Mouse (Mus musculus) small intestine, adult 2 months (tissue): Measurements from ENCODE around the gene Rgma. TPM values are rescaled to one million over a fixed set of nuclear protein-coding genes. Genes with fewer than 3 reads are reported as not detected.

ENCODE experiments used
- H3K27ac ChIP-seq: fragments of 200-500 bp; 2 replicates; pipeline ENCODE4 v1.5.1; 2012; ENCODE audit warnings: low read depth, low read length, control low read depth, inconsistent platforms; ENCODE audit not compliant: insufficient read depth
- H3K27me3 ChIP-seq: fragments of 200-500 bp; 2 replicates; pipeline ENCODE4 v1.6.1; 2012; ENCODE audit warnings: mild to moderate bottlenecking, moderate library complexity, low read length, inconsistent platforms; ENCODE audit not compliant: control insufficient read depth, insufficient read depth
- H3K36me3 ChIP-seq: fragments of 200-500 bp; 2 replicates; pipeline ENCODE4 v1.6.1; 2012; ENCODE audit warnings: mild to moderate bottlenecking, low read length, control low read depth, inconsistent platforms; ENCODE audit not compliant: control insufficient read depth, insufficient read depth
- H3K4me1 ChIP-seq: fragments of 200-500 bp; 2 replicates; pipeline ENCODE4 v1.6.1; 2012; ENCODE audit warnings: low read length, inconsistent platforms, mixed read lengths; ENCODE audit not compliant: control insufficient read depth, insufficient read depth, insufficient read length
- H3K4me3 ChIP-seq: fragments of 200-500 bp; 2 replicates; pipeline ENCODE4 v1.5.1; 2012; ENCODE audit warnings: low read depth, mild to moderate bottlenecking, control low read depth, inconsistent platforms, low read length, moderate library complexity
- CTCF ChIP-seq: fragments of 200-500 bp; IDR thresholded peaks from 2 replicates; pipeline ENCODE4 v1.5.1; 2012; ENCODE audit warnings: low read depth, mild to moderate bottlenecking, control low read depth, inconsistent platforms, low read length, moderate library complexity, mixed read lengths; ENCODE audit not compliant: insufficient replicate concordance, insufficient read length; ENCODE audit errors: extremely low read depth
- POLR2A ChIP-seq: fragments of 200-500 bp; IDR thresholded peaks from 2 replicates; pipeline ENCODE4 v1.6.1; 2012; ENCODE audit warnings: low read depth, mild to moderate bottlenecking, control low read depth, inconsistent platforms, low read length, moderate library complexity
- WGBS: fragments of 180-500 bp; shearing (Covaris S2); methylation state at CpG from one replicate; pipeline ENCODE4 v1.1.7; 2018; 5-methylcytosine and 5-hydroxymethylcytosine counted together
- polyA plus RNA-seq: library from polyadenylated mRNA; depleted of rRNA; stranded (reverse); fragments of >200 nt; gene quantifications from 2 replicates; pipeline ENCODE4 v1.2.3, GENCODE M21; 2012

Rgma gene
- polyA plus RNA-seq, 1 experiment: 11.1 TPM

DNA sequence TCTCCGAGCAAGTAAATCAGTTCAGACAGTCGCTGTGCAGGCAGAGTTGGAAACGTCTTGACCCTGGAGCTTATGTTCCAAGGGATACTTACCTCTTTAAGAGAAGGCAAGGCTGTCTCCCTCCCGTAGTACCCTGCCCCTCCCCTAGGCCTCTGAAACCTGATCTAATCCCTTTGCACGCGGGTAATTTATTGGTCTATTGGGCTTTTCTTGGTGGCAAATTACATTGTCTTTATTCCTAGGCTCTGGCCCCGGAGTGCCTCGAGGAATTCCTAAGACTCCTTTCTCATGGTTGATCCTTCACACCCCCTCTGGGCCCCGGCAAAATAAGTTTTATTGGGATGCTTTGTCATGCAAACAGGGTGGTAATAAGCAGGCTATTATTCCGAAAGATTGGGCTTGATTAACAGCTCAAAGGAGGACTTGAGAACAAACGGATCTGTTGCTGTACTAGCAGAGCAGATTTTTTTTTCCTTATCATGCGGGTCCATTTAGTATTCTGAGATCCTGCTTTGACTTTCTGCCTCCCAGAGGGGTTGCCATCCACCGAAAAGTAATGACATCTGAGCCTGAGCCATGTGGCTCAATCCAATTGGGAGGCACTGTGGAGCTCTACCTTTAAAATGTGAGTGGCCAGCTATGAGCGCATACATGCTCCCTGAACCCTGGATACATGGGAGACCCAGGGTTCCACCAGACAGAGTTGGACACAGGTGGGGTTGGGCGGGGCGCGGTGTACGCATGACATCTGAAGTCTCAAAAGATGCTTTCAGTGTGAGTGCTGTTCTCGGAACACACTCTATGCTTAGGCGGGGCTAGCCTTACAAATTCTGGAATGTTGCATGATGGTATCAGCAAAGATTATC, 25.0 kb downstream of the Rgma start:
- no peaks in the 10 kb centered on the region for H3K36me3 ChIP-seq
- TF ChIP-seq POLR2A: no peak
- TF ChIP-seq CTCF: no peak
- 27% methylated on average over 20 of the region's 20 CpGs for WGBS

GRCm38 (mm10) chr7:73402106-73402505, 26.8 kb downstream of the Rgma start:
- Histone ChIP-seq H3K4me3 (no peak overlapping the region), H3K27me3 (peaks cover 7% of the 10 kb centered on the region; the same call in 1 of the 2 replicates), H3K27ac (no peak overlapping the region), H3K36me3 (no peaks in the 10 kb centered on the region), H3K4me1 (peaks cover 15% of the 10 kb centered on the region)
- TF ChIP-seq CTCF: no peak
- no peak for TF ChIP-seq POLR2A
- 67% methylated on average over 2 of the region's 2 CpGs for WGBS

More for the DNA sequence above, 25.0 kb downstream of the Rgma start:
- peaks cover 15% of the 10 kb centered on the region for H3K4me1 ChIP-seq
- peaks cover 7% of the 10 kb centered on the region; the same call in 1 of the 2 replicates for H3K27me3 ChIP-seq
- H3K4me3 ChIP-seq: no peak overlapping the region
- H3K27ac ChIP-seq: no peak overlapping the region

GRCm38 (mm10) chr7:73402671-73403070, 27.4 kb downstream of the Rgma start:
- H3K4me3 ChIP-seq: no peak overlapping the region
- TF ChIP-seq CTCF (no peak), POLR2A (no peak)
- H3K27me3 ChIP-seq: peaks cover 7% of the 10 kb centered on the region; the same call in 1 of the 2 replicates
- 93% methylated on average over 1 of the region's 1 CpGs for WGBS
- no peaks in the 10 kb centered on the region for H3K36me3 ChIP-seq
- H3K4me1 ChIP-seq: peaks cover 15% of the 10 kb centered on the region
- no peak overlapping the region for H3K27ac ChIP-seq

- Histone ChIP-seq H3K4me3 (no peak overlapping the region), H3K4me1 (peaks cover 10% of the 10 kb centered on the region), H3K36me3 (no peaks in the 10 kb centered on the region), H3K27me3 (peaks cover 7% of the 10 kb centered on the region; the same call in 1 of the 2 replicates), H3K27ac (no peak overlapping the region)
- WGBS: 64% methylated on average over 3 of the region's 3 CpGs
- no peak for TF ChIP-seq CTCF
- TF ChIP-seq POLR2A: no peak
Observed at GRCm38 (mm10) chr7:73403538-73403937, 28.2 kb downstream of the Rgma start.

- no peaks in the 10 kb centered on the region for H3K27me3 ChIP-seq
- H3K36me3 ChIP-seq: no peaks in the 10 kb centered on the region
- H3K4me3 ChIP-seq: no peak overlapping the region
- 91% methylated on average over 11 of the region's 11 CpGs for WGBS
- no peak for TF ChIP-seq CTCF
- TF ChIP-seq POLR2A: no peak
- H3K27ac ChIP-seq: no peak overlapping the region
- no peaks in the 10 kb centered on the region for H3K4me1 ChIP-seq
Observed at GRCm38 (mm10) chr7:73405550-73405949, 30.2 kb downstream of the Rgma start.

- TF ChIP-seq POLR2A (no peak), CTCF (no peak)
- Histone ChIP-seq H3K4me3 (no peak overlapping the region), H3K36me3 (no peaks in the 10 kb centered on the region), H3K27ac (no peak overlapping the region), H3K27me3 (no peaks in the 10 kb centered on the region), H3K4me1 (no peaks in the 10 kb centered on the region)
- 61% methylated on average over 7 of the region's 7 CpGs for WGBS
Observed at GRCm38 (mm10) chr7:73411523-73411922, 36.2 kb downstream of the Rgma start.

DNA sequence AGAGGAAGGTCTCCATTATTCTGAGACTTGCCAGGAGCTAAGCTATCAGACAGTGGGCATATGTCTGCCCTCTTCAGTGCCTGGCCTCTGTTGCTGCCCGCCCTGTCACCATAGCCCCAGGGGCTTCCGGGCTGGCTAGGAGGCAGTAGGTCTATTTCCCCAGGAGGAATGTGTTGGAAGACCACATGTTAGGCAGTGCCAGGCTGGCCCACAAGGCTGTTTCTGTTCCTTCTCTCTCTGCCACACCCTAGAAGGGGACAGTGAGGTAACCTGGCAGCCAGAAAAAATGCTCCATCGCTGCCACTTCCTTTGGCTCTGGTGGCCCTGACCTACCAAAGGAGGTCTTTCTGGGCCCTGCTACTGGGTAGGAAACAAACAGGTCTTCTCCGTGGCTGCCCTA, 36.7 kb downstream of the Rgma start:
- Histone ChIP-seq H3K4me3 (no peak overlapping the region), H3K27me3 (no peaks in the 10 kb centered on the region), H3K27ac (no peak overlapping the region), H3K4me1 (no peaks in the 10 kb centered on the region), H3K36me3 (no peaks in the 10 kb centered on the region)
- TF ChIP-seq POLR2A: no peak
- no peak for TF ChIP-seq CTCF
- 79% methylated on average over 4 of the region's 4 CpGs for WGBS

DNA sequence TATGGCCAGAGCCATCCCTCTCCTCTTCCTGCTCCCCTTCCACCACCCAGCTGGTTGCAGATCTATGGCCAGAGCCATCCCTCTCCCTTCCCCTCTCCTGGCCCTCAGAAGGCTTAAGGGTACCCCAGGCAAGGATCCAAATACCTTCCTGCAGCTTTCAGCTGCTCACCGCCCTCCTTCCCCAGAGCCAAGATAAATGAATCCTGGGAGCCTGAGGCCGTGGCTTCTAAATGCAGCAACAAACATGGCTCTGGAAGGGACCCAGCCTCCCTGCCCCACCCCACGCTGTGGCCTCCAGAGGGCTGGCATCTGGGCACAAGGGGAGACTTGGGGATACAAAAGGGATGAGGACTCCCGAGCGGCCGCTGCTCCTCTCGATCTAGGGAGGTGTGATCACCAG, 37.1 kb downstream of the Rgma start:
- H3K27me3 ChIP-seq: no peaks in the 10 kb centered on the region
- H3K4me3 ChIP-seq: no peak overlapping the region
- no peaks in the 10 kb centered on the region for H3K4me1 ChIP-seq
- H3K36me3 ChIP-seq: no peaks in the 10 kb centered on the region
- TF ChIP-seq POLR2A: no peak
- no peak for TF ChIP-seq CTCF
- 73% methylated on average over 7 of the region's 7 CpGs for WGBS
- no peak overlapping the region for H3K27ac ChIP-seq
